Mouse (Mus musculus) kidney, postnatal 4 days (tissue): ENCODE measurements around the gene Prokr1.
"Not testable (repeated sequence)": the region's sequence is repeated elsewhere in the genome, so short reads cannot be mapped to it uniquely, and the experiment has no call there.

ENCODE experiments used
- DNase-seq, 2 experiments: peaks; one replicate each; pipeline ENCODE4 v3.0.0; 2021; ENCODE audit warnings: mixed read lengths in 2 of 2

Prokr1 gene

GRCm38 (mm10) chr6:87590394-87591281 lies at the start of gene Prokr1:
Gene Prokr1 (minus strand): TSS chr6:87590743.
- peak; percentile 79 to 82 for DNase-seq

- peak; percentile 13 to 36 for DNase-seq
Measured at GRCm38 (mm10) chr6:87638134-87638660, 47.7 kb upstream of the Prokr1 start.

GRCm38 (mm10) chr6:87632176-87632575 lies 41.6 kb upstream of the Prokr1 start:
- no peak for DNase-seq

- DNase-seq, result not testable (repeated sequence)
Measured at GRCm38 (mm10) chr6:87628936-87629335, 38.4 kb upstream of the Prokr1 start.

- no peak for DNase-seq
Measured at GRCm38 (mm10) chr6:87623151-87623550, 32.6 kb upstream of the Prokr1 start.

- peak; percentile 43 to 55 for DNase-seq
Measured at GRCm38 (mm10) chr6:87621281-87621680, 30.7 kb upstream of the Prokr1 start.

- DNase-seq, result no peak
Measured at GRCm38 (mm10) chr6:87618021-87618420, 27.5 kb upstream of the Prokr1 start.

GRCm38 (mm10) chr6:87615696-87616083 lies 25.1 kb upstream of the Prokr1 start:
- DNase-seq, result no peak

- DNase-seq, result peak; percentile 80 to 83
Measured at GRCm38 (mm10) chr6:87614794-87615695, 24.5 kb upstream of the Prokr1 start.

GRCm38 (mm10) chr6:87599825-87600224 lies 9.3 kb upstream of the Prokr1 start:
- peak; percentile 36 to 64 for DNase-seq

- DNase-seq, result peak; percentile 43 to 70
Measured at GRCm38 (mm10) chr6:87597116-87597833, 6.7 kb upstream of the Prokr1 start.

GRCm38 (mm10) chr6:87594188-87594587 lies 3.6 kb upstream of the Prokr1 start:
- DNase-seq, result no peak

- DNase-seq, result no peak
Measured at GRCm38 (mm10) chr6:87589718-87590393, 687 bp downstream of the Prokr1 start.

- no peak for DNase-seq
Measured at GRCm38 (mm10) chr6:87583991-87584390, 6.6 kb downstream of the Prokr1 start.

GRCm38 (mm10) chr6:87583183-87583611 lies 7.3 kb downstream of the Prokr1 start:
- no peak for DNase-seq

GRCm38 (mm10) chr6:87582456-87582855 lies 8.1 kb downstream of the Prokr1 start:
- DNase-seq, result peak; percentile 29 to 58

- no peak for DNase-seq
Measured at GRCm38 (mm10) chr6:87581581-87581980, 9.0 kb downstream of the Prokr1 start.

- no peak for DNase-seq
Measured at GRCm38 (mm10) chr6:87581071-87581470, 9.5 kb downstream of the Prokr1 start.

GRCm38 (mm10) chr6:87578247-87578646 lies 12.3 kb downstream of the Prokr1 start:
- peak; percentile 55 to 62 for DNase-seq

GRCm38 (mm10) chr6:87576648-87577330 lies 13.8 kb downstream of the Prokr1 start:
- DNase-seq, result no peak

GRCm38 (mm10) chr6:87571863-87572262 lies 18.7 kb downstream of the Prokr1 start:
- not testable (repeated sequence) for DNase-seq
